Mouse (Mus musculus): Measurements from ENCODE around the gene Trim27. TPM values are rescaled to one million over a fixed set of nuclear protein-coding genes. Genes with fewer than 3 reads are reported as not detected.

Trim27 gene
- total RNA-seq, 1 experiment: 128 TPM

GRCm38 (mm10) chr13:21221656-21222462 lies 42.6 kb downstream of the Trim27 start:
- peak; percentile 47 for DNase-seq (ENCODE audit: low read depth, low spot score)
- TF ChIP-seq HCFC1 (IDR thresholded peaks at IDR 0.05; ENCODE audit: borderline replicate concordance, insufficient read depth, low read length) (0 out of 2 replicates have a peak, but pooled peaks have one; percentile 17), ZC3H11A (IDR thresholded peaks at IDR 0.05; ENCODE audit: borderline replicate concordance, low read depth, low read length) (no peak)
- H3K4me3 ChIP-seq (ENCODE audit: insufficient read depth in 1 of 2, low read depth in 1 of 2, low read length in 2 of 2, poor library complexity in 1 of 2, severe bottlenecking in 1 of 2): peak overlapping the region; percentile 62 to 82
- H3K9ac ChIP-seq (ENCODE audit: insufficient read depth, low read depth, low read length, poor library complexity, severe bottlenecking): peak overlapping the region; percentile 21
- peaks cover 0 to 8% of the 10 kb centered on the region in 2 experiments; a peak in 2 of 4 replicates for H3K4me1 ChIP-seq (ENCODE audit: control insufficient read depth in 2 of 2, insufficient read depth in 2 of 2, low read length in 2 of 2, poor library complexity in 1 of 2)
- in situ Hi-C loops (cut with MboI; ENCODE audit: low sequenced_read_pairs in 2 of 2, unreplicated experiment in 2 of 2): no loop called here
- H3K9me3 ChIP-seq (ENCODE audit: control insufficient read depth, insufficient read depth, low read depth, low read length): no peaks in the 10 kb centered on the region
- H3K36me3 ChIP-seq (ENCODE audit: control insufficient read depth, insufficient read depth, low read length, poor library complexity, severe bottlenecking): no peaks in the 10 kb centered on the region
- H3K27ac ChIP-seq (ENCODE audit: insufficient read depth, low read depth, low read length, poor library complexity, severe bottlenecking): no peak overlapping the region

GRCm38 (mm10) chr13:21222463-21223022 lies 43.3 kb downstream of the Trim27 start:
- in situ Hi-C loops (cut with MboI; ENCODE audit: low sequenced_read_pairs in 2 of 2, unreplicated experiment in 2 of 2): no loop called here
- TF ChIP-seq MAFK (IDR thresholded peaks at IDR 0.05; ENCODE audit: insufficient read depth, low read depth, low read length): peak; percentile 90
- TF ChIP-seq CHD2 (IDR thresholded peaks at IDR 0.05; ENCODE audit: low read depth, low read length): no peak
- no peak for TF ChIP-seq ZC3H11A (IDR thresholded peaks at IDR 0.05; ENCODE audit: borderline replicate concordance, low read depth, low read length)
- TF ChIP-seq ZNF384 (IDR thresholded peaks at IDR 0.05; ENCODE audit: low read depth, low read length): no peak
- 0 out of 2 replicates have a peak, but pooled peaks have one; percentile 23 for TF ChIP-seq HCFC1 (IDR thresholded peaks at IDR 0.05; ENCODE audit: borderline replicate concordance, insufficient read depth, low read length)

DNA sequence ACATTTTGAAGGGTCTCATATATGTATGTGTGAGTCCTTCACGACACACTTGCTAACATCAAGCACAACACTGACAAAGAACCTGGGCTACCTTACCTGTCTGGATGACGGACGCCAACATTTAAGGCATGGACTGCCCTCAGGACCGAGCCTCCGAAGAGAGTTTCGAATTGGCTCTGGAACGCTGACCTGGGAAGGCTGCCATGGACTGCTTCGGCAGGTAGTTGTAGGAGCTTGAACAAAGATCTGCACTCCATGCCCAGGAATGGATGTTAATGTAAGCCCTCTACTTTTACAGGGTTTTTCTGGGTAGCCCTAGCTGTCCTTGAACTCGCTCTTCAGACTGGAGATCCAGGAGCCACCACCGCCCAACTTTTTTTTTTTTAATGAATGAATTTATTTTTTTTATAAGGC lies 44.0 kb downstream of the Trim27 start:
- in situ Hi-C loops (cut with MboI; ENCODE audit: low sequenced_read_pairs in 2 of 2, unreplicated experiment in 2 of 2): no loop called here
- Histone ChIP-seq H3K4me1 (ENCODE audit: control insufficient read depth in 2 of 2, insufficient read depth in 2 of 2, low read length in 2 of 2, poor library complexity in 1 of 2) (peaks cover 0 to 8% of the 10 kb centered on the region in 2 experiments; a peak in 2 of 4 replicates), H3K9me3 (ENCODE audit: control insufficient read depth, insufficient read depth, low read depth, low read length) (no peaks in the 10 kb centered on the region), H3K4me3 (ENCODE audit: insufficient read depth in 1 of 2, low read depth in 1 of 2, low read length in 2 of 2, poor library complexity in 1 of 2, severe bottlenecking in 1 of 2) (peak overlapping the region; percentile 54 to 82; a peak in 3 of 4 replicates), H3K27ac (ENCODE audit: insufficient read depth, low read depth, low read length, poor library complexity, severe bottlenecking) (no peak overlapping the region), H3K9ac (ENCODE audit: insufficient read depth, low read depth, low read length, poor library complexity, severe bottlenecking) (peak overlapping the region; percentile 16; the same call in 1 of the 2 replicates), H3K36me3 (ENCODE audit: control insufficient read depth, insufficient read depth, low read length, poor library complexity, severe bottlenecking) (no peaks in the 10 kb centered on the region)
- no peak for DNase-seq (ENCODE audit: low read depth, low spot score)
- TF ChIP-seq MAFK (IDR thresholded peaks at IDR 0.05; ENCODE audit: insufficient read depth, low read depth, low read length) (no peak), CHD2 (IDR thresholded peaks at IDR 0.05; ENCODE audit: low read depth, low read length) (no peak), HCFC1 (IDR thresholded peaks at IDR 0.05; ENCODE audit: borderline replicate concordance, insufficient read depth, low read length) (no peak)

More at GRCm38 (mm10) chr13:21222463-21223022, 43.3 kb downstream of the Trim27 start:
- Histone ChIP-seq H3K4me1 (ENCODE audit: control insufficient read depth in 2 of 2, insufficient read depth in 2 of 2, low read length in 2 of 2, poor library complexity in 1 of 2) (peaks cover 0 to 8% of the 10 kb centered on the region in 2 experiments; a peak in 2 of 4 replicates), H3K36me3 (ENCODE audit: control insufficient read depth, insufficient read depth, low read length, poor library complexity, severe bottlenecking) (no peaks in the 10 kb centered on the region), H3K9ac (ENCODE audit: insufficient read depth, low read depth, low read length, poor library complexity, severe bottlenecking) (no peak overlapping the region), H3K4me3 (ENCODE audit: insufficient read depth in 1 of 2, low read depth in 1 of 2, low read length in 2 of 2, poor library complexity in 1 of 2, severe bottlenecking in 1 of 2) (peak overlapping the region; percentile 62 to 82), H3K27ac (ENCODE audit: insufficient read depth, low read depth, low read length, poor library complexity, severe bottlenecking) (no peak overlapping the region), H3K9me3 (ENCODE audit: control insufficient read depth, insufficient read depth, low read depth, low read length) (no peaks in the 10 kb centered on the region)
- DNase-seq (ENCODE audit: low read depth, low spot score): peak; percentile 74

DNA sequence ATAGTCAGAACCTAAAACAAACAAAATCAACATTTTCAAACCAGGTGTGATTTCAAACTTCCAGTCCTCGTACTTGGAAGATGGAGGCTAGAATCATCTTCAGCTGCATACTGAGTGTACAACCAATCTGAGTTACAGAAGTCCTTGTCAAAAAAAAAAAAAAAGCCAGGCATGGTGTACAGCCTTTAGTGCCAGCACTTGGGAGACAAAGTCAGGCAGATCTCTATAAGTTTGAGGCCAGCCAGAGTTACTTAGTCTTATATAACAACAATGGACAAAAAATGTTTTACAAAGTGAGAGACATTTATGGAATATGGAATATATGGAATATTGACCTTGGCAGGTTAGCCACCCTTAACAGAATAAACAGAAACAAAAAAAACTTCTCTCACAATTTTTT lies 45.1 kb downstream of the Trim27 start:
- Histone ChIP-seq H3K9ac (ENCODE audit: insufficient read depth, low read depth, low read length, poor library complexity, severe bottlenecking) (no peak overlapping the region), H3K27ac (ENCODE audit: insufficient read depth, low read depth, low read length, poor library complexity, severe bottlenecking) (no peak overlapping the region), H3K36me3 (ENCODE audit: control insufficient read depth, insufficient read depth, low read length, poor library complexity, severe bottlenecking) (no peaks in the 10 kb centered on the region), H3K4me1 (ENCODE audit: control insufficient read depth in 2 of 2, insufficient read depth in 2 of 2, low read length in 2 of 2, poor library complexity in 1 of 2) (peaks cover 0 to 8% of the 10 kb centered on the region in 2 experiments; a peak in 2 of 4 replicates), H3K9me3 (ENCODE audit: control insufficient read depth, insufficient read depth, low read depth, low read length) (no peaks in the 10 kb centered on the region), H3K4me3 (ENCODE audit: insufficient read depth in 1 of 2, low read depth in 1 of 2, low read length in 2 of 2, poor library complexity in 1 of 2, severe bottlenecking in 1 of 2) (no peak overlapping the region)
- DNase-seq (ENCODE audit: low read depth, low spot score): no peak
- no peak for TF ChIP-seq HCFC1 (IDR thresholded peaks at IDR 0.05; ENCODE audit: borderline replicate concordance, insufficient read depth, low read length)
- peak; percentile 79 for TF ChIP-seq ZNF384 (IDR thresholded peaks at IDR 0.05; ENCODE audit: low read depth, low read length)
- in situ Hi-C loops (cut with MboI; ENCODE audit: low sequenced_read_pairs in 2 of 2, unreplicated experiment in 2 of 2): no loop called here

Data from ES-E14 (cell line).